Mouse (Mus musculus) gastrocnemius, postnatal 10 days (tissue): Measurements from ENCODE around the gene F5. TPM values are rescaled to one million over a fixed set of nuclear protein-coding genes. Genes with fewer than 3 reads are reported as not detected.
A peak's percentile ranks its signal among the peaks of the same experiment; 100 is the strongest.
"Not testable (repeated sequence)": the region's sequence is repeated elsewhere in the genome, so short reads cannot be mapped to it uniquely, and the experiment has no call there.

Source experiments
- DNase-seq: peaks from one replicate; pipeline ENCODE4 v3.0.0; 2021; ENCODE audit warnings: mixed read lengths
- total RNA-seq, 2 experiments: library from RNA; stranded (reverse); gene quantifications; 2 replicates each; pipeline ENCODE4 v1.2.3; 2021

The F5 gene
- total RNA-seq, 2 experiments from 2014 or later = 0.14 to 0.68 TPM

DNA sequence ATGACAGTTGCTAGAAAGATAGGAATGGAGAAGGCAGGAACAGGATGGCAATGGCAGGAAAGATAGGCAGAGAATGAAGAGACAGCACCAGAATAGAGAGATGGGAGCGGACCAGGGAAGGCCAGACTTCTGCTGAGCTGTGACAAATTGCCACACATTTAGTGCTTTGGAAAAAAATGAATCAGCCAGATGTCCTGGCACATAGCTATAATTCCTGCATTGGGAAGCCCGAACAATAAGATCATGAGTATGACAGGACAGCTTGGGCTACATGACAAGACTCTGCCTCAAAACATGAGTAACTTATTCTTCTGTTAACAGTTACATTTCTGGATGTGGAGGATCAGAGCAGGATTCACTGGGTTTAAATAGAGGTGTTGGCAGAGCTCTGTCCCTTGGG is 8.1 kb downstream of the F5 start:
- no peak for DNase-seq

DNA sequence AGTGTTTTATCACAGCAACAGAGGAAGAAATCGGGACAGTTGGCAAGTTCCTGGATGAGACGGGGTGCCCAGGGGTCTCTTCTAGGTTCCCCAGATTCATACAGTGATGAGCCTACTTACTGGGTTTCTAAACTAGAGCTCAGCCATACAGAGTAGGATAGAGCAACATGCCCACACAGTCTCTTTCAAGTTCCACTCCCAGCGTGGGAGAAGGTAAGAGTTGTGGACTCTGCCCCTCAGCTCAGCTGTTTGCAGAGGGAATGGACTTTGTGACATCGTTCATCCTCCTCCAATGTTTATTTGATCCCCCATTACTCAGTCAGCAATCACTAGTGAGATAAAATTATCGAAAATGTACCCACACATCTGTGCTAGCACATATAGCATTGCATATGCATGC is 11.1 kb downstream of the F5 start:
- DNase-seq = no peak

DNA sequence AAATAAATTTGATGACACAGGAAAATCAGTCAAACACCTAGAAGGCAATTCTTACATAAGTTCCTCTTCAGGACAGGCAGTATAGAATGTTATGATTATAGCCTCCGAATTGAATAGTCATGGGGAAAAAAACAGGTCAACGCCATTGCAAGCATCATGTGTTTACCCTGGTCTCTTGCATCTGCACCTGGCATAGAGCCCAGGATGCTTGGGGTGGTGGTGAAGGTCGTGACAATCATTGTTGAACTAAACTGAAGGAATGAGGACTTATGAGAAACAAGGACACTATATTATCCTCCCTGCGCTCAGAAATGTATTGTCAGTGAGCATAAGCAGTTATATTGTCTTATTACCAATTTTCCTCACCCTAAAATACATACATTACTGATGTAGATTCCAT is 17.2 kb downstream of the F5 start:
- no peak for DNase-seq

DNA sequence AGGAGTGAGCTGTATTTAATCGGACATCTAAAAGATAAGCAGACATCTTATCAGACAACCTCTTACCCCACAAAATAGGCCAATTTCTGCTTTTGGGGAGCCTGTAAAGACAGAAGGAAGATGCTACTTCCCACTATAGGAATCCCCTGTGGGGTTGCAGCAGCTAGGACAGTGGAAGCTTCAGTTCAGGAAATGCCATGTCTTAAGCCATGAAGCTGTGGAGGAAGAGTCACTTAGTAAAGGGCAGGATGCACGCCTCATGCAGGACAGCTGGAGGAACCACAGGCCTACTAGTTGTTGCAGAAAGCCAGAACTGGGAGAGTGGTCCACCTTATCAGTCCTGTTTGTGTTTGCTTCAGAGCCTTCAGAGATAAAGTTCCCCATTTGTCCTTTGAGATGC is 18.8 kb downstream of the F5 start:
- DNase-seq = no peak

DNA sequence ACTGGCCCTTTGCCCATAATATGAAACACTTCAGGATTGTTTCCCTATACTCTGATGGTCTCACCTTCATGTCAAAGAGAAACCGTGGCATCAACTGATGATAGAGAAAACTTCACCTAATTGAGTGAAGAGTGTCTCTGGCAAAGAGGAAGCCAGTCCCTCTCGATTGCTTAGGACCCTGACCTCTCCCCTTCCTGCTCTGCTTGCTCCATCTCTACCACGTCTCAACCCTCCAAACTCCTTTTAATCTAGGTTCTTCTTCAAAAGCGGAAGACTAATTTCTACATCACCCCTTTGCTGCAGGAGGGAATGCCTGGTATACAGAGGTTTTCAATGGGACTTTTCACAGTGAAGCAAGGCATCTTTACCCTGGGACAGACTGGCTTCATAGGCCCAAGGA is 21.5 kb downstream of the F5 start:
- DNase-seq = no peak

DNA sequence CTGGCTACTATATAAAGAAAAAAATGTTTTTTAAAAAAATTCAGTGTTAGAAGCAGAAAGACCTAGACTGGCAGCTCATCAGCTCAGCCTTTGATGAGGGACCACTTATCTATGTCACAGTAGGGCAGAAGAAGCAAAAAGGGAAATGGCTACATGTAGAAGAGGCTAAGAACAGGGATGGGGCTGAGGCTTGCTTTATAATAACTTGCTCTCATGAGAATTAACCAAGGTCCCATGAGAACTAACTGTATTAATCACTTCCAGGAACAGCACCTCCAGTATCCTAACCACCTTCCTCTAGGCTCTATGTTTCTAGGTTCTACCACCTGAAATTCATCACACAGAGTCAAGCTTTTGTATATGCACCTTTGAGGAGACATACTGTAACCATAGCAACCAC is 25.2 kb downstream of the F5 start:
- no peak for DNase-seq

DNA sequence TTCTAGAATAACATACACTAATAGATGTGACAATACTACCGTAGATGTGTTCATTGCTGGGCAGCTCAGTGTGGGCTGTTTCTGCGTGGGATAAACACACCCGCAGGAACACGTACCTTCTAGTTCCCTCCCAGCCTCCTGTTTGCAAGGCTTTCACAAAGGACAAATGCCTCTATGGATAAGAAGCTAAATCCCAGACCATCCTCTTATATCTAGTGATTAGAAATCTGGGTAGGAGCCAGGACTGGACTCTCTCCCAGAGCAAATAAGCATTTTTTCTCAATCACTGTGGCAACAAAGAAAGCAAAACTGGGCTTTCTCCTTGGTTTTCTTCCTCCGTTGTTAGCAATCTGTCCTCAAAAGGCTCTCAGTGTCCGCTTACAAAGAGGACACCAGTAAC is 26.8 kb downstream of the F5 start:
- DNase-seq = no peak

DNA sequence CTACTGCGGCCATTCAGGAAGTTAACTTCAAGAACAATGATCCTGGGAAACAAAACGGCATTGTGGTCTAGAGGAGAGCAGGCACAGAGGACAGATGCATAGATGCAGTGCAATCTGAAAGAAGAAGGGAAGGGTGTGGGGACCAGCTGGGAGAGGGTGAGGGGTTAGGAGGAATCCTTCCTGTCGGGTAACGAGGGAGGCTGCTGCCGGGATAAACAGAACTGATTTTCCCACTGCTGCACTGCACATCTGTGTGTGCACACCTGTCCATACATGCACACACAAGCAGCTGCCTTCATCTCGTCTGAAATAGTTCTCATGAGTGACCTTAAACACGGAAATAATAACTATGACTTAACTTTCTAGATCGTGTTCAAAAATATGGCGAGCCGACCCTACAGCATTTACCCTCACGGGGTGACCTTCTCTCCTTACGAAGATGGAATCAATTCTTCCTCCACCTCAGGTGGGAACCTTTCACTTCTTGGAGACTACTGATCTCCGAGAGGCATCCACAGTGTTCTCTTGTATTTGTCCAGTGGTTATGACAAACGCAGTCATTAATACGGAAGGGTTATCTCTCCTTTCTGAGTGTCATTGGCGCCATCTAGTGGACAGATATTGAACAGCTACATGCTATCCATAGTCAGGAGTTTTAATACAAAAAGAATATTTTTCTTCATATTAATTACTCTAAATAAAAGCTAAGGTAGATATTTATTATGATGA is 32.7 kb downstream of the F5 start:
- DNase-seq = peak; percentile 61

DNA sequence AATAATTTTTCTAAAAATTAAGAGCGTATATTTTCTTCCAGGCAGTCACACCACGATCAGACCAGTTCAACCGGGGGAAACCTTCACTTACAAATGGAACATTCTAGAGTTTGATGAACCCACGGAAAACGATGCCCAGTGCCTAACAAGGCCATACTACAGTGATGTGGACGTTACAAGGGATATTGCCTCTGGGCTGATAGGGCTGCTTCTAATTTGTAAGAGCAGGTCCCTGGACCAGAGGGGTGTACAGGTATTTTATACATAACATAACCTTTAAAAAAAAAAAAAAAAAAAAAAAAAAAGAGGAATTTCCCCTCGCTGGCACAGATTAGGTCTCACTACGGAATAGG is 33.2 kb downstream of the F5 start:
- DNase-seq = no peak

DNA sequence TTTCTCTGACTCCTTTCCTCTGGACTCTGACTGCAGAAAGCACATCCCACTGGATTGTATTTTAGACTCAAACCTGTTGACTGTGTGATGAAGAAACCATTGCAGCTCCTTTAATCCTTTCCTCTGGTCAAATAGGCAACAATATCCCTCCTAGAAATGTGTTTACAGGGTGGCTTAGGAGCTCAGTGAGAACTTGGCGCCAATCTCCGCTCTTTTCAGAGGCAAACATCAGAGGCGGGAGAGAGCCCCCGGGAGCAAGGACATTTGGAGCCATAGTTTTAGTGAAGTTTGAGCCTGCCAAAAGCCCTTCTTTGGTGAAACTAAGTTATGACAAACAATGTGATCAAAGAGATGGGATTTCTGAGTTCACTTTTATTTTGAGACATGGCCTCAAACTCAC is 33.7 kb downstream of the F5 start:
- DNase-seq = no peak

DNA sequence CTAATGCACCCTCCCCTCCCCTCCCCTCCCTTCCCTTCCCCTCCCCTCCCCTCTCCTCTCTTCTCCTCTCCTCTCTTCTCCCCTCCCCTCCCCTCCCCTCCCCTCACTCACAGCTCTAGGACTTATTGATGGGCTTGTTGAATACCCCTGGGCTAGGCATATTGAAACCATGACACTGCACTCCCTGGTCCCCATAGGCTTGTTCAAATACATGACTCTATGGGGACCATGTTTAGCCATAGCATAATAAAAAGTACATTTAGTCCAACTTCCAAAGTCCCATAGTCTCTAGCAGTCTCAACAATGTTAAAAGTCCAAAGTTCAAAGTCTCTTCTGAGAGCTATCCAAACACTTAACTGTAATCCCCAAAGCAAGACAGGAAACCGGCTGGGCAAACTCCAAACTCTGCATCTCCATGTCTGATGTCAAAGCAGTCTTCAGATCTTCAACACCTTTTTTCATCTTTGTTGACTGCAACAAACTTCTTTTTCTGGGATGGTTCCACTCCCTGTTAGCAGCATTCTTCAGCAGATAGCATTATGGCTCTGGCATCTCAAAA is 35.4 kb downstream of the F5 start:
- DNase-seq = no peak

DNA sequence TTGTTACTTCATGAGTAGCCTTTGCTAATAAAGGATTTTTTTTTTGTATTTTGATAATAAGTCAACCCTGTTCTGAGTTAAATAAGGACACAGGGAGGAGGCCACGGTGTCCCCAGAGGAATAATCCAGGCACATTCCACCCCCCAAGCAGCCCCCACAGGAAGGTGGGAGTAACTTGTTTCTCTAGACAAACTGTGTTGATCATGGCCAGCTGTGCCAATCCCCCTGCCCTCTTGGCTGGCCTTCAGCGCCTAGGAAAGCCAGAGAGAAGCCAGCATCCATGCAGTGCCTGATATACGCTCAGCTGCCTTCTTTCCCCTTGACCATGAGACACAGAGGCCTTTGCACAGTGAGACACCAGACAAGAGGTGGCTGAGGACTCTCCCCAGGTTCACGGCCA is 47.9 kb downstream of the F5 start:
- DNase-seq = no peak

DNA sequence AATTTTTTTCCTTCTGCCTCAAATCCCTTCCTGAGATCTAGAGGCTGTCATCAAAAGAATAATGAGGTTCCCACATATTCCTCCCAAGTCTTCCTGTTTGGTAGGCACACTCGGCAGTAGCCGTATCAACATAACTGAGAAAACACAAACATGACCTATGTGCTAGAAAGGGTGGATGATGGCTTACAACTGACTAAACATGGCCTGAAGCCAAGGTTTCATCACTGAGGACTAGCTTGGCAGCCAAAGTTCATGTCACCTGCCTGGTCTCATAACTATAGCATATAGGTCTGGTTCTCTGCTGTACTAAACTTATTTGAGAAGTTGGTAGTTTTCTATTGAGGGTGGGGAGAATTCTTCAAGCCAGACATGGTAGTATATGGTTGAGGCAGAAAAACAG is 56.8 kb downstream of the F5 start:
- no peak for DNase-seq

DNA sequence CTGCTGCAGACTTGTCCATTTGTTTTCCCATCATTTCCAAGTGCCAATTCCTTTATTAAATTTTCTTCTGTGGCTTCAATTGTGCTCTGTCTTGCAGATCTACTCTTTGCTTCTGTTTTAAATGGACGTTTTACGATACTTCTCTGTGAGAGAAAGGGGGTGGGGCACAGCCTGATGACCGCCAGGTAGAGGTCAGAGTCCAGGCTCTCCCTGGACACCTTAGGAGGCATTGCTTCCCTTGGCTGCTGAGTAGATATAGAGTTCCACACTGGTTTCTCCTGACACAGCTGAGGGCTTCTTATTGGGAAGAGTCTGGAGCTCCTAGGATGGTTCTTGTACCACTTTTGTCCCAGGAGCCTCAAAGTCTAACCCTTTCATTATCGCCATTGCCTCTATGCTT is 59.3 kb downstream of the F5 start:
- no peak for DNase-seq

DNA sequence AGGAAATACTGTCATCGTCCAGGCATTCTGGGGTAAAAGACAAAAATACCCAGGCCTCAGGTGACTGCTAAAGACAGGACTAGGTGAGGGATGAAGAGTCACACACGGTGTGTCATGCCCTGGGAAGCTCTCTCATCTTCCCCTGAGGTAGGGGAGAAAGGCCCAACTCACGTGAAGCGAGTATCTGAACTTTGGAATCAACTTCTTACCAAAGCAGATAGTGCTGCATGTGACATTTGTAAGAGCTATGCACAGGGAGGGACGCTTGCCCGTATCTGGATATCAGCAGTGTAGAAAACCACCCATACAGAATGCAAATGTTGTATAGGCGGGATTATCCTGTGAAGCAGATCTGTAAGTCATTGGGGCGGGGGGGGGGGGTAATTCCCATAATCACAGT is 61.0 kb downstream of the F5 start:
- no peak for DNase-seq

DNA sequence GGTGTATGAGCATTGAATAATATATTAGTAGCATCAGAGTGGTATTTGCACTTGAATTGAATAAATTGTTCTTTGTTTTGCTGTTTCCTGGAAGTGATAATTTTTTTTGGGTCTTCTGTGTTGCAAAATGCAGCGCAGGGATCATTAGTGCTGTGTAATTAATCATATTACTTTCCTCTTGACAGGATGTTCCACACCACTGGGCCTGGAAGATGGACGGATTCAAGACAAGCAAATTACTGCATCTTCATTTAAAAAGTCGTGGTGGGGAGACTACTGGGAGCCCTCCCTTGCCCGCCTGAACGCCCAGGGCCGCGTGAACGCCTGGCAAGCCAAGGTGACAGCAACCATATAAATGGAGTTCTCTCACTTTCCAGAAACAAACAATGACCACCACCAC is 62.6 kb downstream of the F5 start:
- no peak for DNase-seq

DNA sequence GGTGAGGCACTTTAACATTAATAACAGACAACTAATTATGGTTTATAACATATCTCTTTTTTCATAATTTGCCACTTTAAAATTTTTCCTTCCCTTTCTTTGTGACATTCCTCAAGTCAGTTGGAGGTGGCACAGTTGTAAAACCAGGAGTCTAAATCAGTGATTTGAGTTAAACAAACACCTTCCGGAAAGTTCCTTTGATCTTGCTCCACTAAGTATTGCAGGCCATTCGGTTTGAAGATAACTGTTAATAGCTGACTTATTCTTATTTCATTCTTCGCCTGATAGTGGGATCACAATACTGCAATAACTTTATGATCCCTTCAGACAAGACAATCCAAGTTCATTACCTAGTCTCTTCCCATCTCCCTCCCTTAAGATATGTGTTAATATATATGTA is 63.5 kb downstream of the F5 start:
- no peak for DNase-seq

DNA sequence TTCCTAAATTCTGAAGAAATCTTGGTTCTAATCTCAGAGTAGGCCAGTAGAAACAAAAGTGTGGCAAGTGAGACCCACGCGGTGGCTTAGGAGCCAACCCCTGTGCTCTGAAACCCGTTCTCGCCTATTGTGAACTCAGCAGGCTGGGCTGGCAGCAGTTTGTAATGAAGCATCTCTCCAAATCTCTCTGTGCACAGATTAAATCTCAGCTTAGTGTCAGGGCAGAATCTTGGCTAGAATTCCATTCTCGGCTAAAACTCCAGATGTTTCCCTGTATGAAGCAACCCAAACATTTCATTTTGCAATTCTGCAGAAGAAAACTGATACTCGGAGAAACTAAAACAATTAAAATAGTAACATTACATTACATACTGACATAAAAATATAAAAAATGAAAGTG is 63.9 kb downstream of the F5 start:
- DNase-seq = no peak

DNA sequence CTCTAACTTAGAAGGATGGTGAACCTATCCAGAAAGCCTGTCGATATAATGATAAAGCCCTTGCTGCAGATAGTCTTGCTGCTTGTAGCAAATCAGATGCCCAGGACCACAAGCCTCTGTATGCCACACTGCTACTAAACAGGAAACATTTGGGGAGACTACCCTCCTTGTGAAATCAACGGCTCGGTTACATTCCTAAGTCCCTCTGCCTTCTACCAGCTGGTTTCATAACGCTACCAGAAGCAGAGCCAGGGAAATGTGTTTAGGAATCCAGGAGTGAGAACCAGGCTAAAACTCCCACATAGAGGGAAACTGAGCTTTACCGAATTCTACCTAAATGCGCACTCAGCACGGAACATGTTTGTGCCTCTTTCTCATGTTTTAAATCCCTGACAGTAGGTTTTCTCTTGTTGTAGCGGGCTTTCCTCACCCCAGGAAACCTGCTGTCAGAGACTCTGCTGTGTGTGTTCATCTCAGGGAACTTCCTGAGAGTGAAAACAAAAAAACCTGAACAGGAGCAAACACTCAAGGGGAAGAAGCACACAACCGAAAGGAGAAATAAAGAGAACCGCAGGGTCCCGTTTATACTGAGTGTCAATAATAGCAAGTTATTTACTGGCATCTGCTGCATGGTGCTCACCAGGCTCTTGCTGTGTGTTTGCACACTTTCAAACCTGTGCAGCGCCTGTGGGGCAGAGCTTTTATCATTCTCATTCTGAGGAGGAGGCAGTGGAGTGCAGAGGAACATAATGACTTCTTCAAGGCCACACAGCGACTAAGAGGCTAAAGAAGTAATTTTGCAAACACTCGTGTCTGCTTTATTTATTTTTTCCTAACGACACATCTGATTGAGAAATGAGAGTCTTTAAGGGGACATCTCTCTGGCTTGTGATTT is 66.4 kb downstream of the F5 start:
- DNase-seq = no peak

DNA sequence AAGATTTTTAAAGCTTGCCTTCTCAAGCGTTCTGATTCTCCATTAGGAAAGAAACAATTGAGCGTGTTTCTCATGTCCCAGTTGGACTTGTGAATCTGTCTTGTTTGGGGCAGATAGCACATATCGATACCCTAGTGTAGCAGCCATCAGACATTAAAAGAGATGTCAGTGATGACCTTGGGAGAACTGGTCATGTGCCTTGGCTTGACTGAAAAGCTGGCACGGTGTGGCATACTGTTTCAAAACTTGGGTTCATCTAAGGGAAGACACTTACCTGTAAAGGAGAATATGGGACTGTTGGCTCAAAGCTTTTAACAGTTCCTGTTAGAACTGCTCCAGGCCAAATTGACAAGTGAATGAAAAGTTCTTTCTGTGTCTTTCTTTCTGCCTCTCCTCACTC is 68.6 kb downstream of the F5 start:
- DNase-seq = no peak

DNA sequence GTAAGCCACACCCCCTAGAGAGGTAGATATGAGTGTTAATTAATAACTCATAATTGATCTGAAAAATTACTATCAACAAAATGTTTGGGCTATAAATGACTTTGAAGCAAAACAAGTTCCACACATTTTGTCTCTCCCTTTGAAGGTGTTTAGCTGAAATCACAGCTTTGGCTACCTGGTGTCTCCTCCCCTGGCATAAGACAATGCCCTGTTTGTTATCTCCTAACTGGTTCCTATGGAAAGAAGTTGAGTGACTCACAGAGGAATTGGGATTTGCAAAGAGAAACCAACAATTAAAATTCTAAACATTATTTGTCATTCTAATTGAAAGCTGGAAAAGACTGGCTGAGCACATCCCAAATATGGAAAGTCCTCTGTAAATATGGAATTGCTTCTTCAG is 71.5 kb downstream of the F5 start:
- no peak for DNase-seq

DNA sequence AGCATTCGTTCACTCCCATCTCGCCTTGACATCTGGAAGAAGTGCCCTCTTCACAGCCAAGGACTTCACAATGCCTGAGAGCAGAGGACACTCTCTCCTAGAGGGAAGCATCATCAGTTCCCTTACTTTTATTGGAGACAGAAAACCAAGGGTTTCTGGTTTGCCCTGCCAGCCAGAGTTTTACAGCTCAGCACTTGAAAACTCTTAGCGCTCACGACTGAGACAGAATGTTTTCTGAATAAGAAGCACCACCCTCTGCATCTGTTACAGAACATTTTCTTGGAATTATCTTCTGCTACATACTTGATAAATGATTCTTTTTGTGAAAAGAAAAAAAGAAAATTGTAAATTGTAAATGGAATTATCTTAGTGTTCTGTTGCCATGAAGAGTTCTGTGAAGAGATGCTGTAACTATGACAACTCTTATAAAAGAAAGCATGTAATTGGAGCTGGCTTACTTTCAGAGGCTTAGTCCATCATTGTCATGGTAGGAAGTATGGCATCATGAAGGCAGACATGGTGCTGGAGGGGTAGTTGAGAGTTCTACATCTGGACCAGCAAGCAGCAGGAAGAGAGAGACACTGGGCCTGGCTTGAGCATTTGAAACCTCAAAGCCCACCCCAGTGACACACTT is 80.4 kb downstream of the F5 start:
- not testable (repeated sequence) for DNase-seq

DNA sequence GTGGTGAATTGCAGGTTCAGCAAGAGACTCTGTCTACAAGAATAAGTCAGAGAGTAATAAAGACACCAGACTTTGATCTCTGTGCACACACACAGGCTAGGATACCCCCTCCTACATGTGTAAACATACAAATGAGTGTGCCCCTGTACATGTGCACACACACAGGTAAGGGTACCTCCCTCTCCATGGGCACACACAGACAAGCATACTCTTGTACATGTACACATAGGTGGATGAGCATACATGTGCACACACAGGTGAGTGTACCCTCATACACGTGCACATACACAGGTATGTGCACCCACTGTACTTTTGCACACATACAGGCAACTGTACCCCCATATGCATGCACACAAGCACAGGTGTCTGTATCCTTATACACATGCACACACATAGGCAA is 81.8 kb downstream of the F5 start:
- DNase-seq = no peak
